Mouse (Mus musculus) gastrocnemius, postnatal 4 days (tissue): ENCODE results near the gene Clec4f. TPM values are rescaled to one million over a fixed set of nuclear protein-coding genes. Genes with fewer than 3 reads are reported as not detected.

Experiments used
- DNase-seq, 2 experiments: peaks; one replicate each; pipeline ENCODE4 v3.0.0; 2021 to 2022; ENCODE audit warnings: low spot score in 2 of 2, mixed read lengths in 2 of 2
- long read RNA-seq, 2 experiments: library from polyadenylated mRNA; stranded (forward); transcript quantifications; one replicate each; pipeline ENCODE4 v2.0.0; 2021
- total RNA-seq, 2 experiments: library from RNA; stranded (reverse); gene quantifications; 2 replicates each; pipeline ENCODE4 v1.2.3; 2021

Gene Clec4f
- total RNA-seq: under 1 TPM in 1 of 2 experiments, not detected in 1; 0.23 TPM
- long read RNA-seq, experiment 1: 0 reads
- long read RNA-seq, experiment 2: 0 reads

DNA sequence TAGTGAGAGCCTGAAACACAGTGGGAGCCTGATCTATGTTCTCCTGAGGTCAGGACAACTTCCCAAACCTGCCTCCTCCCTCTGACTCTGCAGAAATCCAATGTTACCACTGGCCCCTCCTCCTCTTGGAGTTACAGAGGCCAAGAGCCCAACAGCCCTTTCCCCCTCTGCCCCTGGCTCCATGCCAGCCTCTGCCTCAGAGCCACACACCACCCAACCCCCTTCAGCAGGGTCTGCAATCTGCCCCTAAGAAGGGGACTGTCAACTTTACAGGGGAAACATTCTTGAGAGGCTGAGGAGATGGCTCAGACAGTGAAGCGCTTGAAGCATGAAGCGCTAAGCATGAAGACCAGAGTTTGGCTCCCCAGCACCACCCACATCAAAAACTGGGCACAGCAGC lies at the start of gene Clec4f:
Clec4f (minus strand) TSS at position 101 of the 400 bp plus-strand sequence.
- DNase-seq: no peak

GRCm38 (mm10) chr6:83704701-83705100 lies 48.7 kb upstream of the Clec4f start:
- no peak for DNase-seq

DNA sequence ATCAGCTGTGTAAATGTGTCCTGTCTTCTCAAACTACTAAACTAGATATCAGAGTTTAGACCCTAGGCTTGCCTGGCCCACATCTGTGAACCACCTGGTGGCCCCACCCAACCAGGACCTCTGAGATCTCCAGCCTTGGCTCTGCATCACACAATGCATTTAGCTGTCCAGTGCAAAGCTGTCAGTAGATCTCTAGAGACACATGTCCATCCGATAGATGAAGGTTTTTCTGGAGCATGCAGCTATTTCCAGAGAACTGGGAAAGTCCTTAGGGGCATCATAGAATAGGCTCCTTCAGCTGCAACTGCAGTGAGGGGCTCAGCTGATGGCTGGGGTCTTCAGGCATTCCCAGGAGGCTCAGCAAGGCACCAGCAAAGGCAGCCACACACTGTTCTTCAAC lies 48.3 kb upstream of the Clec4f start:
- no peak for DNase-seq

DNA sequence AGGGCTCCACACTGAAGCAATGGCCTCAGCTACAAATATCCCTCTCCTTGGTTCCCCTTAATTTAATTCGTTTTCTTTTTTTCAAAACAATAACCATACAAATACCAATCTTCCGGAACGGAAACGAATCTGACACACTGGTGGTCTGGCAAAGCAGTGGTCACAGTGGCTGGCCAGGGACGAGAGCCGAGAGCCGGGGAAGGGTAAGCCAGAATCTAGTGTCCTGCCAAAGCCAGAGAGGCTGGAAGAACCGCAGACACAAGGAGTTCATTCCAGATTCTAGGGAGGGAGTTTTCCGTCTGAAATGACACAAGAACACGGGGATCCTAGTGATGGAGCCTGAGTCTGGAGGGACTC lies 47.7 kb upstream of the Clec4f start:
- no peak for DNase-seq

DNA sequence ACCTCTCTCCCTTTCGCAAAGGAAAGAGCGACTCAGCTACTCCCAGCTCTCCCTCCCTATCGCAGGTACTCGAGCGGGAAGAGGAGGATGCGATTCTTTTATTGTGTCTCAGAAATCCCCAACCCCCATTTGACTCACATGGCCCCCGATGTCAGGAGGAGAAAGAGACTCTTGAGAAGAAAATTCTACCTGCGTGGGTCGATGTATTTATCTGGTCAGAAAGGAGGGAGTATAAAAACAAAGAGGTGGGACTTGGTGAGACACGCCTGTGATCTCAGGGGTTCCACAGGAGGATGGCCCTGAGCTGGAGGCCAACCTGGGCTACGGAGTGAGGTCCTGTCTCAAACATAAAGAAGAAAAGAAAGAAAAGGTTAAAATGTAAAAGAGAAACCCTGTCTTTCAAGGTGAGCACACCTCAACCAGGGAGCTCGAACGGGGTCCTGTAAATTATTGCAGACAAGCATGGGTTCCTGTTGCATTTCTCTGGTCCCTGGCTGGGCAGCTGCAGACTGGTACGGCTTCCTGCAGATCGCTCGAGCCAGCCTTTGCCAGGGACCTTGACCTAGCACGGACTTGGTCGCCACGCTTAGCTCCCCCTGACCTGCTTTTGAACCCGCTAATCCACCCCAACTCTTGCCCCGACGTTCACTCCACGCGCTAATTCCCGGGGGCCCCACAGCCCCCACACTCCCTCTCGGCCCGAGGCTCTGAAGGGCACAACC lies 47.2 kb upstream of the Clec4f start:
- no peak for DNase-seq

GRCm38 (mm10) chr6:83702146-83702999 lies 46.4 kb upstream of the Clec4f start:
- DNase-seq: no peak

GRCm38 (mm10) chr6:83701001-83701400 lies 45.0 kb upstream of the Clec4f start:
- no peak for DNase-seq

DNA sequence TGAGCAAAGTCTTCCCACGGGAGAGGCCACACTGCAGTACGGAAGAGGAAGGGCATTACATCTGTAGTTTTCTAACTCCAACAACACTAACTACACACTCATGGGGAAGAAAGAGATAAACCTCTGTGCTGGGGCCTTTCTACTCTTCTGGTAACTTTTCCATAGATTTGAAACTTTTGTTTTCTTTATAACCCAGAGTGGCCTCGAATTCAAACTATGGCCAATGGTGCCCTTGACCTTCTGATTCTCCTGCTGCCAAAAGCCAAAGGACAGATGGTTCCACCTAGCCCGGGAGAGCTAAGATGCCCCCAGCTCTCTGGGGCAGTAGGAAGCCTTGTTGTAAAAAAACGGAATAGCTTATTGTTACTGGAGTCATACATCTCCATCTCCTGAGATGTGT lies 44.0 kb upstream of the Clec4f start:
- no peak for DNase-seq

DNA sequence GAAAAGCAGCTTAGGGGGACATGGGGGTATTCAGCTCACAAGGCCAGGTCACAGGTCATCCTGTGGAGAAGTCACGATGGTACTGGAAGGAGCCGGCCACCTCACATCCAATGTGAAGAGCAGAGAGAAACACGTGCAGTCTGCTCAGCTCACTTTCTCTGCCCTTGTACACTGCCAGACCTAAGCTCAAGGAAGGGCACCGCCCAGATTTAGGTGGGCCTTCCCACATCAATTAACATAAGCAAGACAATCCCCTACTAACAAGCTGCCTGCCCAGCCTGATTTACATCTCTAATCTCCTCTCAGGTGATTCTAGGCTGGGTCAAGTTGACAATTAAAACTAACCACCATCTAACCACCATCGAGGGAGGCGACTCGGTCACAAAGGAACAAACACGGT lies 41.9 kb upstream of the Clec4f start:
- no peak for DNase-seq

DNA sequence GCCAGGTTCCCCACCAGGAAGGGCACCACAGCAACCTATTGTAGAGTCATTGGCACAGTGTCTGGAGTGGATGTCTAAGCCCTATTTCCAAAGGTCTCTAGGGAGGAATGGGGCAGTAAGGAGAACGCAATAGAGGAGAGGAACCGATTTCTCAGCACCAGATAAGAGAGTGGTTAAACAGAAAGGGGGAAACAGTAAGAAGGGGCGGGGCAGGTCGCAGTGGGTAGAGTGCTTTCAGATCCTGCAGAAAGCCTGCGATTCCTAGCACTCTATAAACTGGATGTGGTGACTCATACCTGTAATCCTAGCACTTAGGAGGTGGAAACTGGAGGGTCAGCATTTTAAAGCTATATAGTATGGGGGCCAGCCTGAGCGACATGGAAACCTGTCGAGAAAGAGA lies 40.7 kb upstream of the Clec4f start:
- DNase-seq: no peak

GRCm38 (mm10) chr6:83695731-83696130 lies 39.7 kb upstream of the Clec4f start:
- DNase-seq: no peak

DNA sequence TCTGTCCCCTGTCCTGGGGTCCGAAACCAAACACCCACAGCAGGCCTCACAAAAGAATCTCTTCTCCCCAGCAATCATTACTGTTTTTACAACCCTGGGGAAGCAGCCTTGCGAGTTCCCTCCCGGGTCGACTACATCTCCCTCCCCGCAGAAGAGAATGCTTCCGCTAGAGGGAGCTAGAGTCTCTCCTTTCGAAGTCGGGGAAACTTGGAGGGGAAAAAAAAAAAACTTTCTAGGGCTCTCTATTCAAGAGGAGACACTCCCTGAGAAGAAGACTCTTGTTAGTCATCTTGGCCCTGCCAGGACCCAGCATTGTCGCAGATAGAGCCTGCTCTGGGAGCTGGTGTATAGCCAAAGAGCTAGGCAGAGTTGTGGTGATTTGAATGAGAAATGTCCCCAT lies 37.8 kb upstream of the Clec4f start:
- peak in 1 of 2 experiments; percentile 54 for DNase-seq

GRCm38 (mm10) chr6:83692962-83693361 lies 37.0 kb upstream of the Clec4f start:
- DNase-seq: no peak

DNA sequence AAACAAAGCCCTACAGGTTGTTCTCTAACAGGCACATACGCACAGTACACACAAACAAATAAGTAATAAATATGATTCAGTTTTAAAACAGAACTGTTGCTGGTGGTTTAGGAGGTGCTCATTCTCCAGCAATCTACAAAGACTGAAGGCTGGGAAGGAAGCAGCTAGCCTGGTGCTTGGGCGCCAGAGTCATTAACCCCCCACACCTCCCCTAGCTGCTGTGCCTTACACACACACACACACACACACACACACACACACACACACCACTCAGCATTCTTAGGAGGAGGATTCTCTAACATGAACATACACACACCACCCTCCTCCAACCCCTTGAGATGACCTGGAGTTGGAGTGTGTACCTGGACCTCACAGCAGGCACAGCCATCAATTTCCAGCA lies 34.9 kb upstream of the Clec4f start:
- DNase-seq: no peak

DNA sequence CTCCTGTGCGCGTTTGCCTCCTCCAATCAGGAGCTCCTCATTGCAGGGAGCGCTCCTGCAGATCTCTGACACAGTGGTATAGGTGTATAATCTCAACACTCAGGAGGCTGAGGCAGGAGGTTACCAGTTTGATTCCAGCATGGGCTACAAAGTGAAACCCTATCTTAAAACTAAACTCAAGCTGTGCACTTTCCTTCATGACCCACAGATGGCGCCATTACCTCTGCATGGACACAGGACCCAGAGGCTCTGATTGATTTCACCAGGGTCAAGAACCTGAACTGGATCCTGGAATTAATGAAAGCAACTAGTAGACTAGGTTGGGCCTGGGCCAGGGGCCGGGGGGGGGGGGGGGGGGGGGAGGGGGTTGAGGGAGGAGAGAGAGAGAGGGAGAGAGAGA lies 34.3 kb upstream of the Clec4f start:
- peak in 1 of 2 experiments; percentile 39 for DNase-seq

GRCm38 (mm10) chr6:83689374-83689773 lies 33.4 kb upstream of the Clec4f start:
- DNase-seq: no peak

GRCm38 (mm10) chr6:83677757-83678156 lies 21.8 kb upstream of the Clec4f start, which contains the start of gene Cd207:
TSS of gene Cd207 (minus strand) at chr6:83677857.
- DNase-seq: no peak

DNA sequence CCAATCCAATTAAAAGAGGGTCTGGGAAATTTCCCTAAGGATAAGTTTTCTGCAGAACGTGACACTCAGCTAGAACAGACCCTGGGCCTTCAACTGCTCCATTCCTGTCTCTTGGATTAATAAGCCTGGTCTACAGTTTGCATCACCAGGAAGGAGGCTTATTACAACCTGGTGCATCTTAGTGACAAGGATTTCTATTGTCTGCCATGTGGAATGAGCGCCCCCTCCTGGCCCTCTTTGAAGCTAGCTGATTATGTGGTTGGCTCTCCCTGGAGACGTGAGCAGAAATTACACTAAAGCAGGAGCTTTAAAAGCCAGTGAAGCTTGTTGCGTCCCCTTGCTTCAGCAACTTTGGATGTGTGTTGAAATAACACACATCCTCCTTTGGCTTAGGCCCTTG lies 17.4 kb upstream of the Clec4f start:
- peak; percentile 44 to 72 for DNase-seq

GRCm38 (mm10) chr6:83665009-83665408 lies 9.0 kb upstream of the Clec4f start:
- no peak for DNase-seq

- no peak for DNase-seq
Observed at GRCm38 (mm10) chr6:83660821-83661220, 4.8 kb upstream of the Clec4f start.

DNA sequence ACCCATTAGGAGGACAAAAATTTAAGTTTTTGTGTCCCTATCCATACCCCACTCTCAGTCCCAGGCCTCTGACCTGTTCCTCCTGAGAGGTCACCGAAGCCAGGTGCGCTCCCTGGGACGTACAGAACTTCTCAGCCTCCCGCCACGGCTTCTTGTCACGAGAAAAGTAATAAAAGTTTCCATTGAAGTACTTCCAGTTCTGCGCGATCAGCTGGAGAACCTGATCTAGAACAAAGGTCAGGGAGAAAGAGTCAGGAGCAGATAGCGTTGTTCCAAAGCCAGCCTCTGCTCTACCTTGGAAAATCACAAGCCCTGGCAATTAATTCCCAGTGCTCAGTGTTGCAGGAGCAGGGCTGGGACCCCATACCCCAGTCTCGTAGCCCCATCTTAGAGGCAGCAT lies 9.3 kb downstream of the Clec4f start:
- no peak for DNase-seq

- no peak for DNase-seq
Observed at GRCm38 (mm10) chr6:83635329-83635728, 20.7 kb downstream of the Clec4f start.
